Mouse (Mus musculus) liver, embryonic 15.5 days (tissue): ENCODE measurements around the gene Gm21833. TPM values are rescaled to one million over a fixed set of nuclear protein-coding genes. Genes with fewer than 3 reads are reported as not detected.
"Not testable (repeated sequence)": the region's sequence is repeated elsewhere in the genome, so short reads cannot be mapped to it uniquely, and the experiment has no call there.

Experiments used
- ATAC-seq: fragments of 200-750 bp; cut with Nextera tagmentation; 2 replicates; pipeline ENCODE4 v1.8.0; 2017; ENCODE audit warnings: moderate number of reproducible peaks, mild to moderate bottlenecking, moderate library complexity; ENCODE audit not compliant: insufficient read depth
- H3K27ac ChIP-seq: fragments of 300-500 bp; sonication (generic); replicated peaks from 2 replicates; pipeline ENCODE4 v1.5.1; 2015; ENCODE audit warnings: mild to moderate bottlenecking, inconsistent platforms
- H3K27me3 ChIP-seq: fragments of 300-500 bp; sonication (generic); 2 replicates; pipeline ENCODE4 v1.6.1; 2015; ENCODE audit warnings: mild to moderate bottlenecking, inconsistent platforms
- H3K36me3 ChIP-seq: fragments of 300-500 bp; sonication (generic); replicated peaks from 2 replicates; pipeline ENCODE4 v1.6.1; 2015; ENCODE audit warnings: moderate library complexity, mild to moderate bottlenecking, inconsistent platforms
- H3K4me1 ChIP-seq: fragments of 300-500 bp; sonication (generic); replicated peaks from 2 replicates; pipeline ENCODE4 v1.6.1; 2015; ENCODE audit warnings: inconsistent platforms
- H3K4me2 ChIP-seq: fragments of 300-500 bp; sonication (generic); 2 replicates; pipeline ENCODE4 v1.6.1; 2015; ENCODE audit warnings: moderate library complexity, mild to moderate bottlenecking, inconsistent platforms
- H3K4me3 ChIP-seq: fragments of 300-500 bp; sonication (generic); replicated peaks from 2 replicates; pipeline ENCODE4 v1.5.1; 2015; ENCODE audit warnings: mild to moderate bottlenecking, inconsistent platforms
- H3K9ac ChIP-seq: fragments of 300-500 bp; sonication (generic); 2 replicates; pipeline ENCODE4 v1.6.1; 2015; ENCODE audit warnings: moderate library complexity, mild to moderate bottlenecking, inconsistent platforms
- H3K9me3 ChIP-seq: fragments of 300-500 bp; sonication (generic); replicated peaks from 2 replicates; pipeline ENCODE4 v1.6.1; 2016; ENCODE audit warnings: inconsistent platforms
- WGBS: fragments of 180-500 bp; shearing (Covaris S2); methylation state at CpG from one replicate; pipeline ENCODE4 v1.1.7; 2015; ENCODE audit warnings: mixed read lengths; ENCODE audit not compliant: insufficient replicate concordance; 5-methylcytosine and 5-hydroxymethylcytosine counted together
- polyA plus RNA-seq: library from polyadenylated mRNA; unstranded; fragments of >200 nt; fragmentation: Nextera tagmentation; extraction: Ambion mirVana; gene quantifications from 2 replicates; pipeline ENCODE4 v1.2.1, GENCODE M21; 2015

Gene Gm21833
- polyA plus RNA-seq = not detected in 2 replicates

- not testable (repeated sequence) for H3K27ac ChIP-seq, H3K9ac ChIP-seq, ATAC-seq, H3K4me2 ChIP-seq, H3K9me3 ChIP-seq, H3K27me3 ChIP-seq, H3K4me1 ChIP-seq, H3K36me3 ChIP-seq, H3K4me3 ChIP-seq
- 44% methylated on average over 2 of the region's 2 CpGs for WGBS
Observed at GRCm38 (mm10) chr16:82828082-82828481, at the start of gene Gm21833. TSS of gene Gm21833 (plus strand) at chr16:82828382.

- Histone ChIP-seq H3K4me2 (no peak overlapping the region), H3K4me3 (no peak overlapping the region), H3K36me3 (no peaks in the 10 kb centered on the region), H3K27me3 (no peaks in the 10 kb centered on the region), H3K9me3 (no peaks in the 10 kb centered on the region; the same call in 1 of the 2 replicates), H3K4me1 (no peaks in the 10 kb centered on the region), H3K27ac (no peak overlapping the region), H3K9ac (no peak overlapping the region)
- no peak for ATAC-seq
Observed at GRCm38 (mm10) chr16:82789521-82789920, 38.7 kb upstream of the Gm21833 start.

GRCm38 (mm10) chr16:82796489-82796888 is 31.7 kb upstream of the Gm21833 start:
- no peak overlapping the region for H3K27ac ChIP-seq
- WGBS = 69% methylated on average over 4 of the region's 4 CpGs
- H3K9ac ChIP-seq = no peak overlapping the region
- no peaks in the 10 kb centered on the region for H3K27me3 ChIP-seq
- H3K36me3 ChIP-seq = no peaks in the 10 kb centered on the region
- no peak for ATAC-seq
- H3K4me2 ChIP-seq = no peak overlapping the region
- no peaks in the 10 kb centered on the region for H3K4me1 ChIP-seq
- H3K4me3 ChIP-seq = no peak overlapping the region
- no peaks in the 10 kb centered on the region for H3K9me3 ChIP-seq

- no peaks in the 10 kb centered on the region for H3K27me3 ChIP-seq
- H3K4me3 ChIP-seq = no peak overlapping the region
- no peak for ATAC-seq
- no peaks in the 10 kb centered on the region for H3K36me3 ChIP-seq
- no peaks in the 10 kb centered on the region for H3K9me3 ChIP-seq
- no peaks in the 10 kb centered on the region for H3K4me1 ChIP-seq
- no peak overlapping the region for H3K27ac ChIP-seq
- H3K4me2 ChIP-seq = no peak overlapping the region
- H3K9ac ChIP-seq = no peak overlapping the region
Observed at GRCm38 (mm10) chr16:82815255-82815654, 12.9 kb upstream of the Gm21833 start.

GRCm38 (mm10) chr16:82816615-82817014 is 11.6 kb upstream of the Gm21833 start:
- no peak overlapping the region for H3K4me3 ChIP-seq
- no peak for ATAC-seq
- H3K9ac ChIP-seq = no peak overlapping the region
- 35% methylated on average over 2 of the region's 2 CpGs for WGBS
- no peaks in the 10 kb centered on the region for H3K36me3 ChIP-seq
- no peaks in the 10 kb centered on the region for H3K27me3 ChIP-seq
- no peak overlapping the region for H3K27ac ChIP-seq
- no peak overlapping the region for H3K4me2 ChIP-seq
- H3K4me1 ChIP-seq = no peaks in the 10 kb centered on the region
- no peaks in the 10 kb centered on the region for H3K9me3 ChIP-seq

- H3K9ac ChIP-seq = no peak overlapping the region
- ATAC-seq = no peak
- 65% methylated on average over 2 of the region's 2 CpGs for WGBS
- H3K27me3 ChIP-seq = no peaks in the 10 kb centered on the region
- H3K4me1 ChIP-seq = no peaks in the 10 kb centered on the region
- no peak overlapping the region for H3K27ac ChIP-seq
- no peaks in the 10 kb centered on the region for H3K9me3 ChIP-seq
- no peak overlapping the region for H3K4me2 ChIP-seq
- H3K36me3 ChIP-seq = no peaks in the 10 kb centered on the region
- H3K4me3 ChIP-seq = no peak overlapping the region
Observed at GRCm38 (mm10) chr16:82855752-82856151, 27.6 kb downstream of the Gm21833 start.

- no peak for ATAC-seq
- no peak overlapping the region for H3K4me3 ChIP-seq
- WGBS = 69% methylated on average over 7 of the region's 7 CpGs
- H3K9ac ChIP-seq = no peak overlapping the region
- no peak overlapping the region for H3K4me2 ChIP-seq
- no peak overlapping the region for H3K27ac ChIP-seq
- no peaks in the 10 kb centered on the region for H3K36me3 ChIP-seq
- 0 out of 2 replicates have a peak, but pooled peaks cover 3% of the 10 kb centered on the region for H3K9me3 ChIP-seq
- no peaks in the 10 kb centered on the region for H3K27me3 ChIP-seq
- H3K4me1 ChIP-seq = no peaks in the 10 kb centered on the region
Observed at GRCm38 (mm10) chr16:82864590-82864989, 36.4 kb downstream of the Gm21833 start.
